Mouse (Mus musculus) G1E (cell line): Measurements from ENCODE around the gene Gemin6. TPM values are rescaled to one million over a fixed set of nuclear protein-coding genes. Genes with fewer than 3 reads are reported as not detected.
A peak's percentile ranks its signal among the peaks of the same experiment; 100 is the strongest.
"Not testable (repeated sequence)": the region's sequence is repeated elsewhere in the genome, so short reads cannot be mapped to it uniquely, and the experiment has no call there.

ENCODE experiments used
- ATAC-seq: 2 replicates; pipeline ENCODE4 v1.8.0; 2016; ENCODE audit warnings: mild to moderate bottlenecking; ENCODE audit not compliant: insufficient number of reproducible peaks, poor library complexity, low FRiP score, severe bottlenecking; ENCODE audit errors: extremely low read depth
- DNase-seq: peaks from one replicate; pipeline ENCODE4 v3.0.0; 2012; ENCODE audit warnings: low spot score
- H3K27me3 ChIP-seq: 2 replicates; pipeline ENCODE4 v1.6.1; 2012; ENCODE audit warnings: mild to moderate bottlenecking, low read length, inconsistent platforms; ENCODE audit not compliant: insufficient read depth
- H3K36me3 ChIP-seq: replicated peaks from 2 replicates; pipeline ENCODE3; 2012; ENCODE audit warnings: mild to moderate bottlenecking, inconsistent platforms
- H3K4me1 ChIP-seq: 2 replicates; pipeline ENCODE4 v1.6.1; 2012; ENCODE audit warnings: low read depth, low read length, inconsistent platforms, mixed read lengths; ENCODE audit not compliant: insufficient read depth
- H3K4me3 ChIP-seq: 2 replicates; pipeline ENCODE4 v1.5.1; 2012; ENCODE audit warnings: low read depth, mild to moderate bottlenecking, inconsistent platforms, low read length, moderate library complexity, mixed read lengths
- H3K9me3 ChIP-seq: replicated peaks from 2 replicates; pipeline ENCODE4 v1.6.1; 2012; ENCODE audit warnings: inconsistent platforms
- CTCF ChIP-seq: IDR thresholded peaks from 2 replicates; pipeline ENCODE4 v1.5.1; 2012; ENCODE audit warnings: low read depth, low read length, inconsistent platforms, mixed read lengths
- GATA1 ChIP-seq: IDR thresholded peaks from 2 replicates; pipeline ENCODE4 v1.6.1; 2012; ENCODE audit warnings: borderline replicate concordance, low read length, inconsistent platforms, mixed read lengths
- GATA2 ChIP-seq: IDR thresholded peaks from 2 replicates; pipeline ENCODE4 v1.6.1; 2012; ENCODE audit warnings: low read depth, low read length, inconsistent platforms, borderline replicate concordance
- POLR2AphosphoS5 ChIP-seq: IDR thresholded peaks from 2 replicates; pipeline ENCODE4 v1.6.1; 2012; ENCODE audit warnings: low read depth, low read length, inconsistent platforms; ENCODE audit not compliant: insufficient replicate concordance
- TAL1 ChIP-seq: conservative IDR thresholded peaks from 2 replicates; pipeline ENCODE4 v1.6.1; 2012; ENCODE audit warnings: low read depth, low read length, inconsistent platforms, mixed read lengths
- polyA plus RNA-seq: library from polyadenylated mRNA; stranded (reverse); fragments of >175 nt; gene quantifications from 2 replicates; pipeline ENCODE4 v1.2.3, GENCODE M21; 2012
- total RNA-seq, 2 experiments: library from RNA; stranded (forward) in 1 of 2; stranded (reverse) in 1 of 2; fragments of 200-1000 nt in 1 of 2; fragments of >200 nt in 1 of 2; fragmentation: Nextera tagmentation in 1 of 2; gene quantifications; 2 replicates each; pipeline ENCODE4 v1.2.3; 2014 to 2017

Gene Gemin6
- total and polyA plus RNA-seq, 3 experiments = 1.4 to 43.7 (median 28.8) TPM

GRCm38 (mm10) chr17:80206671-80207581 lies 17.3 kb upstream of the Gemin6 start, which contains the start of the genes Srsf7 and Ttc39d:
TSS of gene Srsf7 (minus strand) at chr17:80207307.
TSS of gene Ttc39d (plus strand) at chr17:80207460.
- H3K27me3 ChIP-seq = no peaks in the 10 kb centered on the region
- H3K4me1 ChIP-seq = peaks cover 29% of the 10 kb centered on the region
- peak within 1 kb of the TSS; percentile 99 for H3K4me3 ChIP-seq
- peak; percentile 87 for ATAC-seq
- H3K36me3 ChIP-seq = peaks cover 42% of the 10 kb centered on the region
- peak; percentile 94 for DNase-seq
- H3K9me3 ChIP-seq = no peaks in the 10 kb centered on the region
- TF ChIP-seq CTCF = no peak
- peak; percentile 99 for TF ChIP-seq POLR2AphosphoS5

GRCm38 (mm10) chr17:80213998-80214397 lies 10.2 kb upstream of the Gemin6 start:
- not testable (repeated sequence) for H3K4me1 ChIP-seq, H3K9me3 ChIP-seq, DNase-seq, H3K27me3 ChIP-seq, H3K4me3 ChIP-seq, H3K36me3 ChIP-seq, ATAC-seq

DNA sequence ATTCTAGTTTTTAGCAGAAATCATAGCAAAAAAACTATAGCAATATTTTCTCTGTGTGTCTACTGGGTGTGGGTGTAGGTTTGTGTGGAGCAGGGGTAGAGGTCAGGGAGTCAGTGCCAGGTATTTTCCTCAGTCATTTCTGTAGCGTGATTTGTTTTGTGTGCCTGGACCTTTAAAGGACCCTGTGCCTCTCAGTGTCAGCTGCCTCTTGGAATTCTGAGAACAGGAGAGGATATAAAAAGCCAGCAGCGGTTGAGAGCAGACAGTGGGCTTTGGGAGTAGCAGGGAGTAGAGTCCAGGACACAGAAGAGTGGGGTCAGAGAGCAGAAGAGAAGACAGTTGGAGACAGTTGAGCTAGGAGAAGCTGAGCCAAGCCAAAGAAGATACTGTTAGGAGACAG lies 4.1 kb upstream of the Gemin6 start:
- Histone ChIP-seq H3K4me3 (no peak overlapping the region), H3K9me3 (no peaks in the 10 kb centered on the region), H3K36me3 (no peaks in the 10 kb centered on the region), H3K4me1 (peaks cover 39% of the 10 kb centered on the region), H3K27me3 (no peaks in the 10 kb centered on the region; the same call in 1 of the 2 replicates)
- no peak for ATAC-seq
- TF ChIP-seq POLR2AphosphoS5 (no peak), TAL1 (no peak), GATA1 (no peak), GATA2 (no peak), CTCF (no peak)
- no peak for DNase-seq

DNA sequence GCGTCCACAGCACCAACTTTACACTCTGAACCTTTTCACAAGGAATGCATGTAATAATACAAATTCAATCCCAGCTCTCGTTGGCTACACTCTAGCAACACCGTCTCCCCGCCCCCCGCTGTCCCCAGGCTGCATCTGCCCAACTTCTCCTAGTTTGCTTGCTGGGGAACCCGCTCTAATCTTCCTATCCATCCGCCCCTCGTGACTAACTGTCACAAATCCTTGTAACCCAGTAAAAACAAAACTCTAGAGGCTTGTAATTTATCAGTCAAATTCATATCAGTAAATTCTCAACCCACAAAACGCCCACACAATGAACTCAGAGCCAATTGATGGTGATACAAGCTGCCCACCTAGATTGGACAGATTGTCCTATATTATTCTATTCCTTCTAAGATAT lies 3.0 kb upstream of the Gemin6 start:
- Histone ChIP-seq H3K4me3 (peak overlapping the region; percentile 31; the same call in 1 of the 2 replicates), H3K4me1 (peaks cover 43% of the 10 kb centered on the region), H3K9me3 (no peaks in the 10 kb centered on the region), H3K27me3 (no peaks in the 10 kb centered on the region; the same call in 1 of the 2 replicates), H3K36me3 (no peaks in the 10 kb centered on the region)
- peak; percentile 66 for DNase-seq
- ATAC-seq = peak; percentile 76
- no peak for TF ChIP-seq POLR2AphosphoS5
- no peak for TF ChIP-seq TAL1
- no peak for TF ChIP-seq GATA1
- no peak for TF ChIP-seq CTCF
- TF ChIP-seq GATA2 = no peak

DNA sequence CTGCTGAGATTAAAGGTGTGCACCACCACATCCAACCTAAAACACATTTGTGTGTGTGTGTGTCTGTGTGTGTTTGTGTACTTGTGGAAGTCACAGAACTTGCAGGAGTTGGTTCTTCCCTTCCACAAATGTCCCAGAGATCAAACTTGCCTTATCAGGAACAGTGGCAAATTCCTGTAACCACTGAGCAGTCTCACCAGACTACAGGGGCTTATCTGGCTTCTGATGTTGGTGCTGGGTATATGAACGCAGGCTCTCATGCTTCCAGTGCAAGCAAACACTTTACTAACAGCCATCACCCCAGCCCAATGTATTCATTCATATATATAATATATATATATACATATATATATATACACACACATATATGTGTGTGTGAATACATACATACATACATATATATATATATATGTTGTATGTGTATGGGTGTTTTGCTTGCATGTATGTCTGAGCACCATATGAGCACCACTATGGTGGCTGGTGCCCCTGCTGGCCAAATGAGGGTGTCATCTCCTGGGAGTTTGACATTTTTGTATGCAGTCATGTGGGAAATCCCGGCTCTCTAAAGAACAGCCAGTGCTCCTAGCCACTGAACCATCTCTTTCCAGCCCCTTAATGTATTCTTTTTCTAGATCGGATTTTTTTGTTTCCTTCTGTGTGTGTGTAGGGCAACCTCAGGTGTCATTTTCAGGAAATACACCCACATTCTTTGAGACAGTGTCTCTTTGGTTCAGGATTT lies 2.2 kb upstream of the Gemin6 start:
- H3K4me1 ChIP-seq = peaks cover 43% of the 10 kb centered on the region
- no peak for TF ChIP-seq POLR2AphosphoS5
- TF ChIP-seq GATA1 = no peak
- no peak for TF ChIP-seq CTCF
- TF ChIP-seq GATA2 = no peak
- TF ChIP-seq TAL1 = no peak
- ATAC-seq = no peak

GRCm38 (mm10) chr17:80223829-80224228 lies 412 bp upstream of the Gemin6 start:
- ATAC-seq (no peak), DNase-seq (no peak)
- TF ChIP-seq GATA2 = no peak
- H3K4me1 ChIP-seq = peaks cover 46% of the 10 kb centered on the region
- H3K9me3 ChIP-seq = no peaks in the 10 kb centered on the region
- peak overlapping the region; percentile 71 for H3K4me3 ChIP-seq
- H3K27me3 ChIP-seq = no peaks in the 10 kb centered on the region
- H3K36me3 ChIP-seq = peaks cover 16% of the 10 kb centered on the region

More for the DNA sequence above, 2.2 kb upstream of the Gemin6 start:
- peak overlapping the region; percentile 13; the same call in 1 of the 2 replicates for H3K4me3 ChIP-seq
- no peaks in the 10 kb centered on the region for H3K9me3 ChIP-seq
- no peak for DNase-seq
- no peaks in the 10 kb centered on the region; the same call in 1 of the 2 replicates for H3K27me3 ChIP-seq
- peaks cover 4% of the 10 kb centered on the region for H3K36me3 ChIP-seq

DNA sequence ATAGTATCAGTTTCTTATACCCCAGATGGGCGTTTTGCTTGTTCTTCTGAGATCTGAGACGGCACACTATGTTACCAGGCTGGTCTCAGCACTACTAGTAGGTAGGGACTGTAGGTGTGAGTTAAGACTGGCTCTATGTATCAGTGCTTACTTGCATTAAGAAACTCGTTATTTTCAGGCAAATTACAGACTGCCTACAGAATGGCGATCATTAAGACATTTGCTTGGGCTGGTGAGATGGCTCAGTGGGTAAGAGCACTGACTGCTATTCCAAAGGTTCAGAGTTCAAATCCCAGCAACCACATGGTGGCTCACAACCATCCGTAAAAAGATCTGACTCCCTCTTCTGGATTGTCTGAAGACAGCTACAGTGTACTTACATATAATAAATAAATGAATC lies 901 bp downstream of the Gemin6 start:
- ATAC-seq, H3K27me3 ChIP-seq, H3K9me3 ChIP-seq, DNase-seq: not testable (repeated sequence)
- Histone ChIP-seq H3K36me3 (peaks cover 26% of the 10 kb centered on the region), H3K4me3 (peak overlapping the region; percentile 71), H3K4me1 (peaks cover 40% of the 10 kb centered on the region)
